Mouse (Mus musculus) myocyte (in vitro differentiated cells): ENCODE data around the gene Ugt1a8.

ENCODE experiments used
- MYOD1 ChIP-seq, 3 experiments: IDR thresholded peaks; one replicate each; pipeline ENCODE4 v1.6.1; 2011; ENCODE audit warnings: control low read depth in 2 of 3, low read depth in 2 of 3, mild to moderate bottlenecking in 2 of 3, moderate library complexity in 1 of 3; ENCODE audit not compliant: insufficient read length in 2 of 3, control insufficient read depth in 1 of 3
- POLR2A ChIP-seq: IDR thresholded peaks from one replicate; pipeline ENCODE4 v1.6.1; 2011; ENCODE audit warnings: low read depth, mild to moderate bottlenecking, control low read depth, moderate library complexity; ENCODE audit not compliant: insufficient read length
- TCF3 ChIP-seq: IDR thresholded peaks from one replicate; pipeline ENCODE4 v1.6.1; 2011; ENCODE audit warnings: low read depth, control low read depth; ENCODE audit not compliant: insufficient read length

DNA sequence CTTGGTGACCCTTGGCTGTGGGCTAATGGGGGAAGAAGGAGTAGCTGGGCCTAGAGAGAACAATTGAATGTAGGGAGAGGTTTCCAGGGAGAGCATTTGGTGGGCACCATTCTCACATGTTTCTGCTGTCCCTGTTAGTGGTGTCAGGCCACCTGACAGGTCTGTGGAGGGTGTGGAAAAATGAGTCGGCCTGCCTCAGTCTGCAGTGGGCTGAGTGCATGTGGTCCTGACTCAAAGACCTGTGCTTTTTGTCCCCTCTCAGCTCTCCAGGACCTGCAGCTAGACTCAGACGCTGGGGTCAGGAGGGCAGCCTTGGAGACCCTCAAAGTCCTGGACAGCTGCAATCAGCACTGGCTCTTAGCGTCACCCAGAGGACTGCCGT lies 172.0 kb downstream of the Ugt1a8 start:
- TF ChIP-seq MYOD1 (IDR thresholded peaks at IDR 0.05; ENCODE audit: control insufficient read depth in 1 of 3, insufficient read length in 2 of 3, low read depth in 2 of 3) (no peak), POLR2A (no peak), TCF3 (no peak)
